12 mouse cellular contexts compared by ENCODE assay signal in genomic region chr14:77196246-77196645, GRCm38 (mm10). TPM values are rescaled to one million over a fixed set of nuclear protein-coding genes. Genes with fewer than 3 reads are reported as not detected.
"Had no signal": no experiment of that assay in that cellular context is flagged by ENCODE, and none has a peak within 500 bp of the region (broad histone marks: within the 10 kb centered on the region; RNA-seq: fewer than 3 reads in every experiment).

No protein-coding gene starts in this region.

- H3K4me3 ChIP-seq: intestine, embryonic 15.5 days; limb, embryonic 13.5 days; midbrain, embryonic 15.5 days; neural tube, embryonic 12.5 days had no signal

- H3K27me3 ChIP-seq: intestine, embryonic 15.5 days; limb, embryonic 13.5 days; midbrain, embryonic 15.5 days; neural tube, embryonic 12.5 days had no signal

- H3K4me2 ChIP-seq: intestine, embryonic 15.5 days; limb, embryonic 13.5 days; midbrain, embryonic 15.5 days had no signal

- H3K9ac ChIP-seq: intestine, embryonic 15.5 days; limb, embryonic 13.5 days; liver, embryonic 14.5 days; midbrain, embryonic 15.5 days; neural tube, embryonic 12.5 days had no signal

- H3K4me1 ChIP-seq: intestine, embryonic 15.5 days; limb, embryonic 13.5 days had no signal

- H3K27ac ChIP-seq: intestine, embryonic 15.5 days; limb, embryonic 13.5 days; liver, embryonic 14.5 days; midbrain, embryonic 15.5 days; neural tube, embryonic 12.5 days had no signal

- ATAC-seq: intestine, embryonic 15.5 days had no signal

- H3K36me3 ChIP-seq: intestine, embryonic 15.5 days; limb, embryonic 13.5 days; midbrain, embryonic 15.5 days; neural tube, embryonic 12.5 days had no signal

- H3K9me3 ChIP-seq: intestine, embryonic 15.5 days; limb, embryonic 13.5 days; midbrain, embryonic 15.5 days; neural tube, embryonic 12.5 days had no signal

- DNase-seq: kidney, adult 8-10 months; left cerebral cortex, postnatal 4 days; lung, adult 18-20 months; right cerebral cortex, adult 18-20 months; right cerebral cortex, postnatal 25 days; thymus, postnatal 36 days had no signal

RNA-seq across cellular contexts. Expression of gene Enox1, which starts 39.7 kb away (rescaled TPM):
- polyA plus RNA-seq: liver, adult 2 months had no signal
